Mouse (Mus musculus) central nervous system, embryonic 11.5 days (tissue): ENCODE data around the gene Sct. TPM values are rescaled to one million over a fixed set of nuclear protein-coding genes. Genes with fewer than 3 reads are reported as not detected.

Experiments
- polyA plus RNA-seq: library from polyadenylated mRNA; depleted of rRNA; stranded (reverse); fragments of >200 nt; gene quantifications from 2 replicates; pipeline ENCODE4 v1.2.3, GENCODE M21; 2012; rRNA removed

The Sct gene
- 0.28 and 4.1 TPM in 2 replicates for polyA plus RNA-seq

GRCm38 (mm10) chr7:141278766-141279590 is at the start of gene Sct:
Gene Sct (minus strand): TSS chr7:141279133.

GRCm38 (mm10) chr7:141327469-141328372 is 48.8 kb upstream of the Sct start, which contains the start of the genes Deaf1 and Tmem80:
Gene Deaf1 (minus strand): TSS chr7:141327690.
Gene Tmem80 (plus strand): TSS chr7:141327739.

GRCm38 (mm10) chr7:141291921-141292582 is 13.1 kb upstream of the Sct start, which contains the start of gene Drd4:
Gene Drd4 (plus strand): TSS chr7:141292006.

GRCm38 (mm10) chr7:141276546-141276945 is 2.4 kb downstream of the Sct start, which contains the start of gene Cdhr5:
Gene Cdhr5 (minus strand): TSS chr7:141276786.

GRCm38 (mm10) chr7:141265739-141266561 is 13.0 kb downstream of the Sct start, which contains the start of gene Irf7:
Gene Irf7 (minus strand): TSS chr7:141266481.

Other genes with a start within 250 kb of the Sct start
- gene B4galnt4, start 218.0 kb downstream of the Sct start, polyA plus RNA-seq: 68.2 and 109 TPM in 2 replicates
- gene Pkp3, start 200.9 kb downstream of the Sct start, polyA plus RNA-seq: 1.5 and 2.1 TPM in 2 replicates
- 2.3 and 2.7 TPM in 2 replicates for gene Sigirr, start 178.6 kb downstream of the Sct start, polyA plus RNA-seq
- 0.52 and 0.88 TPM in 2 replicates for gene Ano9, start 161.3 kb downstream of the Sct start, polyA plus RNA-seq
- gene Ptdss2, start 156.8 kb downstream of the Sct start, polyA plus RNA-seq: 55.5 and 61.6 TPM in 2 replicates
- gene Rnh1, start 106.3 kb downstream of the Sct start, polyA plus RNA-seq: 44.5 and 71.8 TPM in 2 replicates
- 97.5 and 134 TPM in 2 replicates for gene Hras, start 85.1 kb downstream of the Sct start, polyA plus RNA-seq
- 15.4 and 17.1 TPM in 2 replicates for gene Lrrc56, start 85.0 kb downstream of the Sct start, polyA plus RNA-seq
- 8.6 and 10.9 TPM in 2 replicates for gene Lmntd2, start 65.1 kb downstream of the Sct start, polyA plus RNA-seq
- gene Rassf7, start 63.3 kb downstream of the Sct start, polyA plus RNA-seq: 38.0 and 43.8 TPM in 2 replicates
- 45.8 and 52.9 TPM in 2 replicates for gene Phrf1, start 50.3 kb downstream of the Sct start, polyA plus RNA-seq
- 0.49 and 0.77 TPM in 2 replicates for gene Irf7, start 12.7 kb downstream of the Sct start, polyA plus RNA-seq
- gene Cdhr5, start 2.3 kb downstream of the Sct start, polyA plus RNA-seq: 0.02 and 0.16 TPM in 2 replicates
- gene Drd4, start 12.9 kb upstream of the Sct start, polyA plus RNA-seq: 0.56 and 1.6 TPM in 2 replicates
- 45.2 and 61.7 TPM in 2 replicates for gene Deaf1, start 48.6 kb upstream of the Sct start, polyA plus RNA-seq
- gene Tmem80, start 48.6 kb upstream of the Sct start, polyA plus RNA-seq: 44.9 and 57.3 TPM in 2 replicates
- 2.7 and 3.8 TPM in 2 replicates for gene Eps8l2, start 59.7 kb upstream of the Sct start, polyA plus RNA-seq
- gene Taldo1, start 113.1 kb upstream of the Sct start, polyA plus RNA-seq: 237 and 389 TPM in 2 replicates
- 36.6 and 60.3 TPM in 2 replicates for gene Gatd1, start 135.0 kb upstream of the Sct start, polyA plus RNA-seq
- gene Cend1, start 150.4 kb upstream of the Sct start, polyA plus RNA-seq: 6.8 and 9.0 TPM in 2 replicates
- 61.2 and 68.0 TPM in 2 replicates for gene Slc25a22, start 158.8 kb upstream of the Sct start, polyA plus RNA-seq
- gene Pidd1, start 164.9 kb upstream of the Sct start, polyA plus RNA-seq: 29.8 and 30.6 TPM in 2 replicates
- gene Rplp2, start 168.2 kb upstream of the Sct start, polyA plus RNA-seq: 1,440 and 4,284 TPM in 2 replicates
- 10.3 and 13.7 TPM in 2 replicates for gene Pnpla2, start 176.1 kb upstream of the Sct start, polyA plus RNA-seq
- gene Cracr2b, start 182.0 kb upstream of the Sct start, polyA plus RNA-seq: 4.1 and 6.6 TPM in 2 replicates
- gene Cd151, start 188.3 kb upstream of the Sct start, polyA plus RNA-seq: 70.7 and 98.9 TPM in 2 replicates
- 45.0 and 90.3 TPM in 2 replicates for gene Polr2l, start 196.0 kb upstream of the Sct start, polyA plus RNA-seq
- gene Tspan4, start 196.1 kb upstream of the Sct start, polyA plus RNA-seq: 19.9 and 31.4 TPM in 2 replicates